Mouse (Mus musculus) hindbrain, postnatal 0 days (tissue): ENCODE measurements around the gene Unc5b. TPM values are rescaled to one million over a fixed set of nuclear protein-coding genes. Genes with fewer than 3 reads are reported as not detected.

ENCODE experiments used
- ATAC-seq: fragments of 200-750 bp; cut with Nextera tagmentation; 2 replicates; pipeline ENCODE4 v1.8.0; 2017; ENCODE audit warnings: mild to moderate bottlenecking, moderate TSS enrichment, moderate library complexity
- DNase-seq: peaks from one replicate; pipeline ENCODE4 v3.0.0-alpha.2; 2015; ENCODE audit warnings: low spot score
- H3K27ac ChIP-seq: fragments of 300-500 bp; sonication (generic); 2 replicates; pipeline ENCODE4 v1.5.1; 2014; ENCODE audit warnings: mild to moderate bottlenecking
- H3K27me3 ChIP-seq: fragments of 300-500 bp; sonication (generic); 2 replicates; pipeline ENCODE4 v1.6.1; 2014; ENCODE audit warnings: low read length, mixed read lengths; ENCODE audit not compliant: insufficient read depth
- H3K36me3 ChIP-seq: fragments of 300-500 bp; sonication (generic); 2 replicates; pipeline ENCODE4 v1.6.1; 2014; ENCODE audit warnings: low read length, mixed read lengths; ENCODE audit not compliant: insufficient read depth
- H3K4me1 ChIP-seq: fragments of 300-500 bp; sonication (generic); 2 replicates; pipeline ENCODE4 v1.6.1; 2014; ENCODE audit warnings: antibody characterized with exemption, low read length, mixed read lengths; ENCODE audit not compliant: insufficient read depth
- H3K4me2 ChIP-seq: fragments of 300-500 bp; sonication (generic); 2 replicates; pipeline ENCODE4 v1.6.1; 2014; ENCODE audit warnings: low read depth, mild to moderate bottlenecking, low read length, moderate library complexity, mixed read lengths
- H3K4me3 ChIP-seq: fragments of 300-500 bp; sonication (generic); 2 replicates; pipeline ENCODE4 v1.5.1; 2014; ENCODE audit warnings: low read length
- H3K9ac ChIP-seq: fragments of 300-500 bp; sonication (generic); replicated peaks from 2 replicates; pipeline ENCODE4 v1.6.1; 2014; ENCODE audit warnings: mild to moderate bottlenecking, low read length, moderate library complexity, mixed read lengths
- H3K9me3 ChIP-seq: fragments of 300-500 bp; sonication (generic); 2 replicates; pipeline ENCODE4 v1.6.1; 2016; ENCODE audit warnings: low read length, mixed read lengths
- CTCF ChIP-seq: IDR thresholded peaks from 2 replicates; pipeline ENCODE4 v1.5.1; 2016; ENCODE audit warnings: antibody characterized with exemption, control low read depth, low read depth
- WGBS: fragments of 180-500 bp; shearing (Covaris S2); extraction: QIAGEN DNeasy Blood & Tissue Kit; methylation state at CpG from one replicate; pipeline ENCODE4 v1.1.7; 2014; 5-methylcytosine and 5-hydroxymethylcytosine counted together
- polyA plus RNA-seq: library from polyadenylated mRNA; unstranded; fragments of >200 nt; fragmentation: Nextera tagmentation; extraction: Ambion mirVana; gene quantifications from 2 replicates; pipeline ENCODE4 v1.2.1, GENCODE M21; 2015
- total RNA-seq: library from RNA; depleted of rRNA; stranded (reverse); fragments of >200 nt; gene quantifications from 2 replicates; pipeline ENCODE4 v1.2.3, GENCODE M21; 2014

The Unc5b gene
- total and polyA plus RNA-seq, 2 experiments from 2014 or later: 1.8 to 27.3 TPM

GRCm38 (mm10) chr10:60808447-60808846 lies 22.9 kb downstream of the Unc5b start:
- ATAC-seq (no peak), DNase-seq (no peak)
- TF ChIP-seq CTCF: no peak
- Histone ChIP-seq H3K9ac (no peak overlapping the region), H3K36me3 (no peaks in the 10 kb centered on the region), H3K27me3 (0 out of 2 replicates have a peak, but pooled peaks cover 3% of the 10 kb centered on the region), H3K4me1 (peaks cover 11% of the 10 kb centered on the region), H3K27ac (no peak overlapping the region), H3K9me3 (no peaks in the 10 kb centered on the region), H3K4me3 (no peak overlapping the region), H3K4me2 (no peak overlapping the region)
- WGBS: 82% methylated on average over 6 of the region's 6 CpGs

DNA sequence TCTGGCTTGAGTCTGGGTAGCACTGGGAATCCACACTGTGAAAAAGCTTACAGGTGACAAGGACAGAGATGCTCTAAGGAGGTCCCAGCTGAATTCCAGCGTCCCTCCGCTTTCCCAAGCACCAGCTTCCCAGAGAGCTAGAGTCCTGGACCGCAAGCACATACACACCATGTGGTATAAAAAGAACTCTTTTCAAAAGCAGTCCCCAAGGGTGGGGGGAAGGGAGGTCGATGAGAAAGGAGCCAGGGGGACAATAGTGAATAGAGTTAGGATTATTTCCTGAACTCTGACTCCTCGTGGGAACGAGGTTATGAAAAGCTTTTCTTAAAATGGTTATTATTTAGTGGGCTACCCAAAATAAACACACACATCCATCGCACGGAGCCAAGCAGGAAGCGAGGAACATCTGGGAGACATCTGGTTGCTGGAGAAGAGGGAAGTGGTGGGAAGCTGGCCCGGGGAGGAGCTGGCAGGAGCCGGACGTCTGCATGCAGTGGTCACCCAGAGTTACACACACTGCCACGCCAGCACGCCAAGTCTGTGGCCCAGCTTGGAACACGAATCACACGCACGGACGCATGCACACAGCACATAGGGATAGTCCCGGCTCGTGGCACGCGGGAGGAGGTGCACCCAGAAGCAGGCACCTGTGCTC lies 23.7 kb downstream of the Unc5b start:
- no peak overlapping the region for H3K9ac ChIP-seq
- H3K27me3 ChIP-seq: no peaks in the 10 kb centered on the region
- no peak overlapping the region for H3K4me2 ChIP-seq
- H3K4me3 ChIP-seq: no peak overlapping the region
- 39% methylated on average over 22 of the region's 22 CpGs for WGBS
- H3K36me3 ChIP-seq: no peaks in the 10 kb centered on the region
- no peak for DNase-seq
- no peak overlapping the region for H3K27ac ChIP-seq
- no peaks in the 10 kb centered on the region for H3K9me3 ChIP-seq
- peaks cover 11% of the 10 kb centered on the region for H3K4me1 ChIP-seq
- TF ChIP-seq CTCF: no peak
- 0 out of 2 replicates have a peak, but pooled peaks have one; percentile 27 for ATAC-seq

- Histone ChIP-seq H3K4me3 (no peak overlapping the region), H3K36me3 (no peaks in the 10 kb centered on the region), H3K9ac (no peak overlapping the region), H3K4me1 (peaks cover 11% of the 10 kb centered on the region), H3K9me3 (no peaks in the 10 kb centered on the region), H3K27ac (no peak overlapping the region), H3K4me2 (no peak overlapping the region), H3K27me3 (no peaks in the 10 kb centered on the region)
- 60% methylated on average over 8 of the region's 8 CpGs for WGBS
- ATAC-seq (no peak), DNase-seq (no peak)
- TF ChIP-seq CTCF: no peak
Observed at GRCm38 (mm10) chr10:60806207-60806538, 25.2 kb downstream of the Unc5b start.

GRCm38 (mm10) chr10:60805436-60806206 lies 25.8 kb downstream of the Unc5b start:
- WGBS: 76% methylated on average over 21 of the region's 21 CpGs
- ATAC-seq (no peak), DNase-seq (no peak)
- TF ChIP-seq CTCF: no peak
- H3K9ac ChIP-seq: no peak overlapping the region
- peaks cover 14% of the 10 kb centered on the region for H3K4me1 ChIP-seq
- H3K4me3 ChIP-seq: no peak overlapping the region
- no peak overlapping the region for H3K27ac ChIP-seq
- H3K4me2 ChIP-seq: no peak overlapping the region
- no peaks in the 10 kb centered on the region for H3K36me3 ChIP-seq
- no peaks in the 10 kb centered on the region for H3K9me3 ChIP-seq
- H3K27me3 ChIP-seq: no peaks in the 10 kb centered on the region

GRCm38 (mm10) chr10:60804865-60805264 lies 26.5 kb downstream of the Unc5b start:
- 41% methylated on average over 4 of the region's 4 CpGs for WGBS
- Histone ChIP-seq H3K4me3 (no peak overlapping the region), H3K4me2 (no peak overlapping the region), H3K4me1 (peaks cover 14% of the 10 kb centered on the region), H3K9ac (no peak overlapping the region), H3K9me3 (no peaks in the 10 kb centered on the region), H3K27ac (no peak overlapping the region), H3K36me3 (no peaks in the 10 kb centered on the region), H3K27me3 (no peaks in the 10 kb centered on the region)
- ATAC-seq (no peak), DNase-seq (no peak)
- TF ChIP-seq CTCF: no peak

DNA sequence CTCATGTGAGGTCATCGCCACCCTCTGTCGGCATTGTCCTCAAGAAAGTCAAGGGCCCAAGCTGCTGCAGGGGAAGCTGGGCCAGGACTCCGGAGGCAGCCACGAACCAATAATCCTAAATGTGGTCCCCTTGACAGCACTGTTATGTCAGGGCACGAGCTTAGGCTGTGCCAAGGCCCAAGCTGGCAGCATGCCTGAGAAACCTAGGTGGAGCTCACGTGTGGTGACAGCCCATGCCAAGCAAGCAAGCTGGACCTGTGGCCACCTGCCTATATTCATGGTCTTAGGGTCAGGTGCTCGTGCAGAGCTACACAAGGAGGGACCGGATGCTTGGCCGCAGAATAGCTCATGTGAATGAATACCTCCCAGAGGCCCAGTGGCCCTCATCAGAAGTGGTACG lies 27.4 kb downstream of the Unc5b start:
- TF ChIP-seq CTCF: no peak
- no peak overlapping the region for H3K27ac ChIP-seq
- no peaks in the 10 kb centered on the region for H3K27me3 ChIP-seq
- no peaks in the 10 kb centered on the region for H3K9me3 ChIP-seq
- no peak overlapping the region for H3K4me3 ChIP-seq
- peaks cover 14% of the 10 kb centered on the region for H3K4me1 ChIP-seq
- ATAC-seq: no peak
- no peak for DNase-seq
- 73% methylated on average over 10 of the region's 10 CpGs for WGBS
- H3K9ac ChIP-seq: no peak overlapping the region
- no peaks in the 10 kb centered on the region for H3K36me3 ChIP-seq
- H3K4me2 ChIP-seq: no peak overlapping the region

DNA sequence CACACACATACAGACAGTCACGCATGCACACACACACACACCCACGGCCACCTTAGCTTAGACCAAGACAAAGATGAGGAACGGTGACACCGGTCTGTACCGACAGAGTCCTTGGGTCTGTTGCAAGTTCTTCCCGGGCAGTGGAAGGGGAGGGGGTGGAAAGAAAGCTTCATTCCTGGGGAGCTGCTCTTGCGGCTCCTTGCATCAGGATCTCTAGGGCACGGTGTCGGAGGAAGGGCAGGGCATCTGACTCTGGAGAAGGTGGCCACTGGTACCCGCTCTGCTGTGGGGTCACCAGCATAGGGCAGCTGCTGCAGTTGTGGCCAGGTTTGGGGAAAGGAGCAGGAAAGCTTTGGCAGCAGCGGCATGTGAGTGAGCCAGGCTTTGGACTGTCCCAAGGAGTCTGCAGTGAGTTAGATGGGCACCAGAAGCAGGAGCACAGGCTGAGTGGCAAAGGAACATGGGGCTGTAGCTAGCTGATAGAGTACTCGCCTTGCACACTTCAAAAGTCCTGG lies 29.4 kb downstream of the Unc5b start:
- peaks cover 8% of the 10 kb centered on the region; the same call in 1 of the 2 replicates for H3K4me1 ChIP-seq
- no peaks in the 10 kb centered on the region for H3K36me3 ChIP-seq
- H3K27me3 ChIP-seq: no peaks in the 10 kb centered on the region
- ATAC-seq: no peak
- no peak for TF ChIP-seq CTCF
- H3K4me3 ChIP-seq: no peak overlapping the region
- no peak overlapping the region for H3K27ac ChIP-seq
- H3K9ac ChIP-seq: no peak overlapping the region
- 61% methylated on average over 12 of the region's 12 CpGs for WGBS
- no peaks in the 10 kb centered on the region for H3K9me3 ChIP-seq
- H3K4me2 ChIP-seq: no peak overlapping the region
- DNase-seq: no peak
